Mouse (Mus musculus) limb, embryonic 13.5 days (tissue): ENCODE measurements around the gene Atg5. TPM values are rescaled to one million over a fixed set of nuclear protein-coding genes. Genes with fewer than 3 reads are reported as not detected.
"Not testable (repeated sequence)": the region's sequence is repeated elsewhere in the genome, so short reads cannot be mapped to it uniquely, and the experiment has no call there.

ENCODE experiments used
- ATAC-seq: fragments of 200-750 bp; cut with Nextera tagmentation; 2 replicates; pipeline ENCODE4 v1.8.0; 2017; ENCODE audit warnings: low read depth, moderate number of reproducible peaks, moderate TSS enrichment; ENCODE audit not compliant: low FRiP score
- H3K27ac ChIP-seq: fragments of 300-500 bp; sonication (generic); 2 replicates; pipeline ENCODE4 v1.5.1; 2015; ENCODE audit warnings: inconsistent platforms, mild to moderate bottlenecking, moderate library complexity
- H3K27me3 ChIP-seq: fragments of 300-500 bp; sonication (generic); 2 replicates; pipeline ENCODE4 v1.6.1; 2015; ENCODE audit warnings: mild to moderate bottlenecking, inconsistent platforms
- H3K36me3 ChIP-seq: fragments of 300-500 bp; sonication (generic); 2 replicates; pipeline ENCODE4 v1.6.1; 2015; ENCODE audit warnings: inconsistent platforms, mild to moderate bottlenecking, moderate library complexity
- H3K4me1 ChIP-seq: fragments of 300-500 bp; sonication (generic); 2 replicates; pipeline ENCODE4 v1.6.1; 2015; ENCODE audit warnings: inconsistent platforms
- H3K4me2 ChIP-seq: fragments of 300-500 bp; sonication (generic); replicated peaks from 2 replicates; pipeline ENCODE4 v1.6.1; 2015; ENCODE audit warnings: inconsistent platforms, mild to moderate bottlenecking, moderate library complexity
- H3K4me3 ChIP-seq: fragments of 300-500 bp; sonication (generic); 2 replicates; pipeline ENCODE4 v1.5.1; 2015; ENCODE audit warnings: moderate library complexity, mild to moderate bottlenecking, inconsistent platforms
- H3K9ac ChIP-seq: fragments of 300-500 bp; sonication (generic); 2 replicates; pipeline ENCODE4 v1.6.1; 2015; ENCODE audit warnings: mild to moderate bottlenecking, inconsistent platforms
- H3K9me3 ChIP-seq: fragments of 300-500 bp; sonication (generic); 2 replicates; pipeline ENCODE4 v1.6.1; 2016; ENCODE audit warnings: inconsistent platforms
- WGBS: fragments of 180-500 bp; shearing (Covaris S2); methylation state at CpG from one replicate; pipeline ENCODE4 v1.1.7; 2015; 5-methylcytosine and 5-hydroxymethylcytosine counted together
- polyA plus RNA-seq: library from polyadenylated mRNA; unstranded; fragments of >200 nt; fragmentation: Nextera tagmentation; extraction: Ambion mirVana; gene quantifications from 2 replicates; pipeline ENCODE4 v1.2.1, GENCODE M21; 2015

The Atg5 gene
- polyA plus RNA-seq, 1 experiment from 2014 or later: 54.2 TPM

DNA sequence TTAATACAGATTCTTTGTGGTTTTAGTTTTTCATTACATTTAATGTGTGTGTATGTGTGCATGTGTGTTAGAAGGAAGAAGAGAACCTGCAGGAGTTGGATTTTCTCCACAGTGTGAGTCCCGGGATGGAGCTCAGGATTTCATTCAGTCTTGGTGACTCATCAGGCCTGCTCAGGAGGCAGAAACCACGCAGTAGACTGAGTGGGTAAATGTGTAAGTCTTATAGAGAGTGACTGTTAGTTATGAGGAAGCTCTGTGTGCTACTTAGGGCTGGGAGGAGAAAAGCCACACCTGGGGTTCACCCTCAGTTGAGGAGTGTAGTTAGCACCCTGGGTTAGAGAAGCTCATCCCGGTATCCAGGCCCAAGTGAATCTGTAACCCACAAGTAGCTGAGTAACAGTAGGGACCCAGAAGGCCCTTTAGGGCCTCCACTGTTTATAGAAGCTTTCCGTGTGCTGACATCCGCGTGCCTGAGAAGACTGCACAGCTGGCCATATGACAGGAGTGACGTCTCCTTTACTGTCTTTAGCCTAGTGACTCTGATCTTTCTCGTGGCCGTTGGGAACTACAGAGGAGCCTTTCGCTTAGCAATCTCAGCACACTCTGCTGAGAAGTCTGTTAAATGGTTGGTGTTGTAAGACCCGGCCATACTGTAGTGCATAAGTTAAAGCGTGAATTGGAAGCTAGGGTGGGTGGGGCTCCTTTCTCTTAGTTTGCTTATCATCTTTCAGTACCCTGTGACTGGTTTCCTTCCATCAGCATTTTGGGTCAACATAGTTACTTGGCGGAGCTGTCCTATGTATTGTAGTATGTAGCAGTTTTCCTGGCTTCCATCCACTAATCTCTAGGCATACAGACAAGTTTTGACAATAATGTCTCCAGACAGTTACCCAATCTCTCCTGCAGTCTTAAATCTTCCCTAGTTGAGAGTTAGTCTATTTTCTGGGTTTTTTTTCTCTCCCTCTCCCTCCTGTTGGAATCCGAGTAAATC lies 48.4 kb downstream of the Atg5 start:
- Histone ChIP-seq H3K36me3 (peaks cover 15% of the 10 kb centered on the region), H3K9ac (no peak overlapping the region), H3K27me3 (no peaks in the 10 kb centered on the region), H3K27ac (no peak overlapping the region), H3K4me3 (no peak overlapping the region), H3K9me3 (no peaks in the 10 kb centered on the region), H3K4me2 (no peak overlapping the region), H3K4me1 (peaks cover 19% of the 10 kb centered on the region)
- WGBS: 76% methylated on average over 14 of the region's 14 CpGs
- no peak for ATAC-seq

DNA sequence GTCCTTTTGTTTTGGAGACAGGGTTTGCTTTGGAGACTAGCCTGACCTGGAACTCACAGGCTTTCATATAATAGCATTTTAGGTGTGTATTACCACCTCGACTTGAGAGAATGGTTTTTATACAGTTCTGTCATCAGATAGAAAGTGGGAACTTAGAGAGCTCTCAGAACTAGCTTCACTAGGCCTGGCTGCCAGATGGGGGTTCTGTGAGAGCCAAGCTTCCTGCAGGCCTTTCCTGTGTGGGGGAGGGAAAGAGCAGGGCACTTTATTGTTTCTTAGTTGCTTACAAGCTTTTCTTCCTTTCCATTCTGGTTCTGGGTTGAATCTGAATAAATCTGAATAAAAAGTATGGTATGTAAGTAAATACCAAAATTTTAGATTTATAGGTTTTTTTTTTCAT lies 54.0 kb downstream of the Atg5 start:
- WGBS: 24% methylated on average over 1 of the region's 1 CpGs
- H3K4me3 ChIP-seq: no peak overlapping the region
- H3K36me3 ChIP-seq: peaks cover 10% of the 10 kb centered on the region
- no peak overlapping the region for H3K4me2 ChIP-seq
- no peaks in the 10 kb centered on the region for H3K27me3 ChIP-seq
- no peak for ATAC-seq
- H3K9ac ChIP-seq: no peak overlapping the region
- no peaks in the 10 kb centered on the region for H3K9me3 ChIP-seq
- H3K4me1 ChIP-seq: peaks cover 10% of the 10 kb centered on the region
- H3K27ac ChIP-seq: no peak overlapping the region

DNA sequence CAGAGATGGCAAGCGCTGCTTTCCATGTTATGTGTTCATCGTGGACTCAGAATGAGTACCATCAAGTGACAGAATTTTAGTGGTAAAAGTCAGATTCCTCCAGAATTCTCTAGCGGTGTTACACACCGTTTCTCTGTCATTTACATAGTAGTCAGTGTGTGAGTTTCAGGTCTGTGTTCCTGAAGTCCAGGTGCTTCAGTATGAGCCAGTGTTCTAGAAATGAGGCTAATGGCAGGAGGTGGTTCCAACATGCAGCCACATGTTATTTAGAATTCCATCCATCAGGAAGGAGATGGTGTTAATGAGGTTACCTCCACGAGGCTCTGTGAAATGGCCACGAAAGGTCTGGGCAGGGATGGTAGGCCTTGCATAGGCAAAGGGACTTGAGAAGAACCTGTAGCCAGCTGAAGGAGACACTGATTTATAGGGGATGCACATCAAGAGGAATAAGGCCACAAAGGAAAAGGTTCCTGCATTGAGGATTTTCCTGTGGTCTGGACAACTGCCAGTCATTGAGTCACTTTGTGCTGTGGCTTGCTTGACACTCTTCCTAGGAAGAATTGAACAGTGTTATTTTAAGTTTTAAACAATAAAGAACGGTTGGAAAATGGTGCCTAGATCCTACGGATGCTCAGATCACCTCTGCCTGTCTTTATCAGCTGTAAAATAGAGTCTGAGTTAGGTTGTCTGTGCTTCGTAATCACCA lies 55.1 kb downstream of the Atg5 start:
- Histone ChIP-seq H3K4me2 (no peak overlapping the region), H3K27ac (no peak overlapping the region), H3K9me3 (no peaks in the 10 kb centered on the region), H3K27me3 (no peaks in the 10 kb centered on the region), H3K4me1 (peaks cover 10% of the 10 kb centered on the region), H3K4me3 (no peak overlapping the region), H3K36me3 (peaks cover 10% of the 10 kb centered on the region), H3K9ac (no peak overlapping the region)
- ATAC-seq: no peak
- 78% methylated on average over 9 of the region's 9 CpGs for whole genome bisulfite sequencing

DNA sequence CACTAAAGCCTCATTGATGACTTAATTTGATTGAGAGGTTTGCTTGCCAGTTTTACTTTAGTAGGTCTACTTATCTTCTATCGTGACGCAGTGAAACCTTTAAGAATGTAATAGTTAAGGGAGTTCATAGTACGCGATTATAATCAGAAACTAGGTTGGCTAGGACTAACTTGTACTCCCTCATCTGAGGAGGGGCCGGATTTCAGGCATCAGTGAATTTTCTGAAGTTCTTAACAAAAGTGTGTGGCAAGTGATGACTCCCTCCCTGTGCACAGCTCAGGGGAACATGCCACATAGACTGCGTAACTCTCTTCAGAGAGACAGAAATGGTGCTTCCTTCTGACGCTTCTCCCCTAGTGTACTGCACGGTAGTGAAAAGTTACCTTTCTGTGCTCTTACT lies 55.7 kb downstream of the Atg5 start:
- no peak for ATAC-seq
- Histone ChIP-seq H3K9me3 (no peaks in the 10 kb centered on the region), H3K27ac (no peak overlapping the region), H3K9ac (no peak overlapping the region), H3K4me3 (no peak overlapping the region), H3K4me2 (no peak overlapping the region), H3K27me3 (no peaks in the 10 kb centered on the region), H3K4me1 (peaks cover 10% of the 10 kb centered on the region), H3K36me3 (peaks cover 10% of the 10 kb centered on the region)
- 94% methylated on average over 8 of the region's 8 CpGs for WGBS

- no peak for ATAC-seq
- Histone ChIP-seq H3K27me3 (no peaks in the 10 kb centered on the region), H3K9me3 (no peaks in the 10 kb centered on the region), H3K27ac (no peak overlapping the region), H3K4me3 (no peak overlapping the region), H3K36me3 (peaks cover 6% of the 10 kb centered on the region), H3K9ac (no peak overlapping the region), H3K4me1 (peaks cover 10% of the 10 kb centered on the region), H3K4me2 (no peak overlapping the region)
- 73% methylated on average over 13 of the region's 13 CpGs for WGBS
Observed at GRCm38 (mm10) chr10:44325551-44326500, 57.7 kb downstream of the Atg5 start.

DNA sequence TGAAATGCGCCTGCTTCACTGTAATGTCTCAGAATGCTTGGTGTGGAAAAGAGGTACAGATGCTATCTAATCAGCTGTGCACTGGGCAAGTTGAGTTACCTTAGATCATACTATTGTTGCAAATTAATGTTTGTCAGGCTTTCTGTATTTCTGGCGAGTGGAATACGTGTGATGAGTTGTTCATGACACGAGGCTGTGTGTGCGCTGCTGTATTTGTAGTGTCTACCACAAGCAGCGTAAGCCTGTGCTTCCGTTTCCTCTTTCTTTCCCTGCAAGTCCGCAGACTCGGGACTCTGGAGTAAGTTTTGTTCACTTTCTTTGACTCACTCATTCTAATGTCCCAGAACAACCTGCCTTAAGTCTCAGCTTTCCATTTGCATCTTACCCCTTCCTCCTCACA lies 58.9 kb downstream of the Atg5 start:
- WGBS: 90% methylated on average over 9 of the region's 9 CpGs
- H3K4me2 ChIP-seq: no peak overlapping the region
- H3K9me3 ChIP-seq: no peaks in the 10 kb centered on the region
- H3K27me3 ChIP-seq: no peaks in the 10 kb centered on the region
- H3K9ac ChIP-seq: no peak overlapping the region
- no peak overlapping the region for H3K4me3 ChIP-seq
- no peak for ATAC-seq
- H3K36me3 ChIP-seq: no peaks in the 10 kb centered on the region; the same call in 1 of the 2 replicates
- peaks cover 2% of the 10 kb centered on the region for H3K4me1 ChIP-seq
- no peak overlapping the region for H3K27ac ChIP-seq

- ATAC-seq: no peak
- Histone ChIP-seq H3K4me3 (no peak overlapping the region), H3K36me3 (no peaks in the 10 kb centered on the region; the same call in 1 of the 2 replicates), H3K27ac (no peak overlapping the region), H3K9me3 (no peaks in the 10 kb centered on the region), H3K27me3 (no peaks in the 10 kb centered on the region), H3K4me2 (no peak overlapping the region), H3K4me1 (no peaks in the 10 kb centered on the region), H3K9ac (no peak overlapping the region)
- 61% methylated on average over 3 of the region's 3 CpGs for WGBS
Observed at GRCm38 (mm10) chr10:44328347-44328746, 60.2 kb downstream of the Atg5 start.

DNA sequence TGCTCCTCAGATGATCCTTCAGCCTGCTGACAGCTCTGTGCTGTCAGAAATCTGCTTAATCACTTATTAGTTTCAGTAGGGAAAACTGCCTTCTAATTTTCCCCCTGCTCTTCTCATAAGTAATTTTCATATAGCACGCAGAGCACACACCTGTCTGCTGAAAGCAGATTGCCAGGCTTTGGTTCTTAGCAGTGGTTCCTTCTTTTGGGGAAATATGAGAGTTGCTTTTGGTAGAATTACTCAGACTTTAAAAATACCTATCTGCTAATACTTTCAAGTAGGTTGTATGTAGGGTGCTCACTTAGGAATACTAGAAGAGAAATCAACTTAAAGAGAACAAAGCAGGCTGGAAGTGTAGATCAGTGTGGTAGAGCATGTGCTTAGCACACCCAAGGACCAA lies 62.6 kb downstream of the Atg5 start:
- Histone ChIP-seq H3K9me3 (no peaks in the 10 kb centered on the region), H3K4me3 (no peak overlapping the region), H3K27ac (no peak overlapping the region), H3K4me2 (no peak overlapping the region), H3K9ac (no peak overlapping the region), H3K36me3 (0 out of 2 replicates have a peak, but pooled peaks cover under 1% of the 10 kb centered on the region), H3K4me1 (no peaks in the 10 kb centered on the region), H3K27me3 (no peaks in the 10 kb centered on the region)
- WGBS: 87% methylated on average over 1 of the region's 1 CpGs
- no peak for ATAC-seq

- Histone ChIP-seq H3K4me2 (no peak overlapping the region), H3K9ac (no peak overlapping the region), H3K27ac (no peak overlapping the region), H3K4me1 (no peaks in the 10 kb centered on the region), H3K27me3 (no peaks in the 10 kb centered on the region), H3K36me3 (peaks cover 8% of the 10 kb centered on the region; the same call in 1 of the 2 replicates), H3K9me3 (no peaks in the 10 kb centered on the region), H3K4me3 (no peak overlapping the region)
- 56% methylated on average over 2 of the region's 2 CpGs for WGBS
- no peak for ATAC-seq
Observed at GRCm38 (mm10) chr10:44331469-44331868, 63.3 kb downstream of the Atg5 start.

DNA sequence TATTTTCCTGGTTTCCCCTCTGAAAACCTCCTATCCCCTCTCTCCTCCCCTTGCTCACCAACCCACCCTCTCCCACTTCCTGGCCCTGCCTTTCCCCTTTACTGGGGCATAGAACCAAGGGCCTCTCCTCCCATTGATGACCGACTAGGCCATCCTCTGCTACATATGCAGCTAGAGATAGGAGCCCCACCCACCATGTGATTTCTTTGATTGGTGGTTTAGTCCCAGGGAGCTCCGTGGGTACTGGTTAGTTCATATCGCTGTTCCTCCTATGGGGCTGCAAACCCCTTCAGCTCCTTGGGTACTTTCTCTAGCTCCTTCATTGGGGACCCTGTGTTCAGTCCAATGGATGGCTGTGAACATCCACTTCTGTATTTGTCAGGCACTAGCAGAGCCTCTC lies 64.5 kb downstream of the Atg5 start:
- not testable (repeated sequence) for H3K27ac ChIP-seq, H3K4me3 ChIP-seq, ATAC-seq, H3K36me3 ChIP-seq, H3K9ac ChIP-seq, H3K4me2 ChIP-seq, H3K27me3 ChIP-seq, H3K4me1 ChIP-seq, H3K9me3 ChIP-seq
- 91% methylated on average over 3 of the region's 3 CpGs for WGBS

GRCm38 (mm10) chr10:44336641-44337382 lies 68.7 kb downstream of the Atg5 start:
- not testable (repeated sequence) for H3K36me3 ChIP-seq, H3K27me3 ChIP-seq, H3K4me1 ChIP-seq, H3K9me3 ChIP-seq, H3K27ac ChIP-seq, H3K4me2 ChIP-seq, H3K9ac ChIP-seq, H3K4me3 ChIP-seq, ATAC-seq
- WGBS: 55% methylated on average over 3 of the region's 3 CpGs
